Mouse (Mus musculus) liver, adult 2 months (tissue): Measurements from ENCODE around the gene Slc43a3. TPM values are rescaled to one million over a fixed set of nuclear protein-coding genes. Genes with fewer than 3 reads are reported as not detected.

ENCODE experiments used
- DNase-seq: peaks from one replicate; pipeline ENCODE4 v3.0.0-alpha.2; 2011; ENCODE audit warnings: low read depth, low spot score; ENCODE audit errors: extremely low read depth
- H3K27ac ChIP-seq: fragments of 200-500 bp; replicated peaks from 2 replicates; pipeline ENCODE4 v1.5.1; 2012; ENCODE audit warnings: low read depth, mild to moderate bottlenecking, control low read depth, inconsistent platforms, low read length; ENCODE audit not compliant: insufficient read depth
- H3K27me3 ChIP-seq: fragments of 200-500 bp; 2 replicates; pipeline ENCODE4 v1.6.1; 2012; ENCODE audit warnings: mild to moderate bottlenecking, moderate library complexity, low read length, inconsistent platforms; ENCODE audit not compliant: control insufficient read depth, insufficient read depth
- H3K36me3 ChIP-seq: fragments of 200-500 bp; 2 replicates; pipeline ENCODE4 v1.6.1; 2012; ENCODE audit warnings: low read length, inconsistent platforms; ENCODE audit not compliant: control insufficient read depth, insufficient read depth
- H3K4me1 ChIP-seq: fragments of 200-500 bp; 2 replicates; pipeline ENCODE4 v1.6.1; 2011; ENCODE audit warnings: low read length; ENCODE audit not compliant: control insufficient read depth, insufficient read depth
- H3K4me3 ChIP-seq: fragments of 200-500 bp; 2 replicates; pipeline ENCODE4 v1.5.1; 2011; ENCODE audit warnings: low read depth, mild to moderate bottlenecking, control low read depth, low read length, moderate library complexity; ENCODE audit not compliant: insufficient read depth
- H3K79me2 ChIP-seq: fragments of 200-500 bp; 2 replicates; pipeline ENCODE4 v1.6.1; 2012; ENCODE audit warnings: inconsistent platforms, mild to moderate bottlenecking, low read length, moderate library complexity; ENCODE audit not compliant: control insufficient read depth, insufficient read depth
- H3K9ac ChIP-seq: fragments of 200-500 bp; 2 replicates; pipeline ENCODE4 v1.6.1; 2012; ENCODE audit warnings: low read depth, mild to moderate bottlenecking, control low read depth, inconsistent platforms, low read length
- CTCF ChIP-seq: fragments of 200-500 bp; IDR thresholded peaks from 2 replicates; pipeline ENCODE4 v1.5.1; 2011; ENCODE audit warnings: low read depth, low read length, control low read depth
- POLR2A ChIP-seq: fragments of 200-500 bp; IDR thresholded peaks from 2 replicates; pipeline ENCODE4 v1.6.1; 2011; ENCODE audit warnings: low read length, control low read depth; ENCODE audit not compliant: insufficient read depth; ENCODE audit errors: extremely low read depth
- WGBS: fragments of 180-500 bp; shearing (Covaris S2); methylation state at CpG from one replicate; pipeline ENCODE4 v1.1.7; 2018; 5-methylcytosine and 5-hydroxymethylcytosine counted together
- polyA plus RNA-seq: library from polyadenylated mRNA; depleted of rRNA; stranded (reverse); fragments of >200 nt; gene quantifications from 2 replicates; pipeline ENCODE4 v1.2.3, GENCODE M21; 2012
- total RNA-seq: library from RNA; depleted of rRNA; stranded (reverse); fragments of >200 nt; gene quantifications from 2 replicates; pipeline ENCODE4 v1.2.3, GENCODE M21; 2014

Slc43a3 gene
- total and polyA plus RNA-seq, 2 experiments, result 25.7 to 30.6 TPM

GRCm38 (mm10) chr2:84967318-84967991 lies 31.1 kb downstream of the Slc43a3 start:
- Histone ChIP-seq H3K36me3 (no peaks in the 10 kb centered on the region), H3K79me2 (no peaks in the 10 kb centered on the region), H3K27me3 (no peaks in the 10 kb centered on the region), H3K27ac (no peak overlapping the region), H3K9ac (no peak overlapping the region), H3K4me3 (no peak overlapping the region), H3K4me1 (no peaks in the 10 kb centered on the region)
- DNase-seq, result peak; percentile 9
- 83% methylated on average over 5 of the region's 5 CpGs for WGBS
- no peak for TF ChIP-seq POLR2A
- no peak for TF ChIP-seq CTCF

DNA sequence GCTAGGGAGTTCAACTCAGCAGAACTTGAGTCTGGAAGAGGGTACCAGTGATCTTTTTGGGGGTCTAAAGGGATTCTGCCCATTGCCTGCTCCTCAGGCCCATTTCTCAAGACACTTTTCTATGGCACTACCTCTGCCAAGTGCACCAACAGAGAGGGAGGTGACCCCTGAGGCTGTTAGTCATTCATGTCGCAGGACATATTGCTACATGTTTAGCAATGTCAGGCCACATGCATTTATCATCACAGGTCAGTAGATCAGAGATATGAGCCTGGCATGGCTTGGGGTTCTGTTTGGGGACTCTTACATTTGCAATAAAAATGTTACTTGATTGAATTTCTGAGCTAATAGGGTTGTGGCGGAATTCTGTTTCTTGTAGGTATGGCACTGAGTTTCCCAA lies 39.2 kb downstream of the Slc43a3 start:
- TF ChIP-seq POLR2A (no peak), CTCF (no peak)
- no peaks in the 10 kb centered on the region for H3K79me2 ChIP-seq
- no peak overlapping the region for H3K4me3 ChIP-seq
- WGBS, result 96% methylated on average over 2 of the region's 2 CpGs
- H3K4me1 ChIP-seq, result no peaks in the 10 kb centered on the region
- H3K9ac ChIP-seq, result no peak overlapping the region
- no peak overlapping the region for H3K27ac ChIP-seq
- H3K36me3 ChIP-seq, result no peaks in the 10 kb centered on the region
- H3K27me3 ChIP-seq, result no peaks in the 10 kb centered on the region
- DNase-seq, result no peak

GRCm38 (mm10) chr2:84980188-84980587 lies 43.8 kb downstream of the Slc43a3 start, which contains the start of gene Prg2:
TSS of gene Prg2 (plus strand) at chr2:84980461.
- 80% methylated on average over 1 of the region's 1 CpGs for WGBS
- DNase-seq, result no peak
- no peaks in the 10 kb centered on the region for H3K36me3 ChIP-seq
- H3K4me1 ChIP-seq, result no peaks in the 10 kb centered on the region
- no peaks in the 10 kb centered on the region for H3K79me2 ChIP-seq
- H3K4me3 ChIP-seq, result no peak within 1 kb of the TSS
- no peak for TF ChIP-seq POLR2A
- no peak for TF ChIP-seq CTCF
- H3K9ac ChIP-seq, result no peak within 1 kb of the TSS
- no peaks in the 10 kb centered on the region for H3K27me3 ChIP-seq
- no peak within 1 kb of the TSS for H3K27ac ChIP-seq

DNA sequence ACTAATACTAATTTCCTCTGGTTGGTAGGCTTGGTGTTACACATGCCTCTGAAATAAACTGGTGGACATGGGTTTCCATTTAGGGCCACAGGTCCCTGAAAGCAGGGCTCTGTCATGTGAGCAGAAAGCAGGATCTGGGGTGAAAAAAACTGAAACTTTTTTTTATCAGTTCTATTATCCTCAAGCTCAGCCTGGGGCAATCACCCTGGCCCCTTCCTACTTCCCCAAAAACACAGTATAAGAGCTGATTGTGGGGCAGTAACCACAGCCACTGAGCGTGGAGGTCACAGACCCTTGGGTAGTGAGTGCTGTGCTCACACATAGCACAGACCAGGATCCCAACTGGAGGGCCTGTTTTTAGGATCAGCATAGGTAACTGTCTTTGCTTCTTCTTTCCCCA lies 51.6 kb downstream of the Slc43a3 start, which contains the start of gene Prg3:
Prg3 (plus strand) TSS at position 286 of the 400 bp plus-strand sequence.
- Histone ChIP-seq H3K36me3 (no peaks in the 10 kb centered on the region), H3K4me3 (no peak within 1 kb of the TSS), H3K27me3 (no peaks in the 10 kb centered on the region), H3K9ac (no peak within 1 kb of the TSS), H3K79me2 (no peaks in the 10 kb centered on the region), H3K27ac (no peak within 1 kb of the TSS), H3K4me1 (no peaks in the 10 kb centered on the region)
- no peak for DNase-seq
- no peak for TF ChIP-seq POLR2A
- TF ChIP-seq CTCF, result no peak
- WGBS, result 84% methylated on average over 1 of the region's 1 CpGs

DNA sequence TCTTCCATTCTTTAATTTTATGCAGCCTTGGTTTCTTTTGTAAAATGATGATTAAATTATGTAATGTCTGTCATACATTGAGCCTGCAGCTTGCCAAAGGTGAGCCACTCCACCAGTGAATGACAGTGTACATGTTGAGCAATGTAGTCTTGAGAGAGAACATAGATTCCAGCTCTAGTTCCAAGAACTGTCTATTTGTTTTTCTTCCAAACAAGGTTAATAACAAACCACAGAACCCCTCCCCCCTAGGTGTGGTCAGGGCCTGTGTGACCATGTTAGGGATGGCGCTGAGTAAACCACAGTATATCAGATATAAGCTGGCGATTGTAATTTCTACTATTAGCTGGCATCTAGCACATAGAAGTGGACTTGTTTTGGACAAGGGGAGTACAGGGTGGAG lies 60.0 kb downstream of the Slc43a3 start:
- Histone ChIP-seq H3K4me3 (no peak overlapping the region), H3K27me3 (no peaks in the 10 kb centered on the region), H3K9ac (no peak overlapping the region), H3K36me3 (no peaks in the 10 kb centered on the region), H3K4me1 (peaks cover 7% of the 10 kb centered on the region; the same call in 1 of the 2 replicates), H3K27ac (0 out of 2 replicates have a peak overlapping the region, but pooled peaks have one; percentile 18), H3K79me2 (no peaks in the 10 kb centered on the region)
- 28% methylated on average over 2 of the region's 2 CpGs for WGBS
- TF ChIP-seq POLR2A, result no peak
- no peak for TF ChIP-seq CTCF
- peak; percentile 95 for DNase-seq
